Mouse (Mus musculus): ENCODE results near the gene Me3.

DNA sequence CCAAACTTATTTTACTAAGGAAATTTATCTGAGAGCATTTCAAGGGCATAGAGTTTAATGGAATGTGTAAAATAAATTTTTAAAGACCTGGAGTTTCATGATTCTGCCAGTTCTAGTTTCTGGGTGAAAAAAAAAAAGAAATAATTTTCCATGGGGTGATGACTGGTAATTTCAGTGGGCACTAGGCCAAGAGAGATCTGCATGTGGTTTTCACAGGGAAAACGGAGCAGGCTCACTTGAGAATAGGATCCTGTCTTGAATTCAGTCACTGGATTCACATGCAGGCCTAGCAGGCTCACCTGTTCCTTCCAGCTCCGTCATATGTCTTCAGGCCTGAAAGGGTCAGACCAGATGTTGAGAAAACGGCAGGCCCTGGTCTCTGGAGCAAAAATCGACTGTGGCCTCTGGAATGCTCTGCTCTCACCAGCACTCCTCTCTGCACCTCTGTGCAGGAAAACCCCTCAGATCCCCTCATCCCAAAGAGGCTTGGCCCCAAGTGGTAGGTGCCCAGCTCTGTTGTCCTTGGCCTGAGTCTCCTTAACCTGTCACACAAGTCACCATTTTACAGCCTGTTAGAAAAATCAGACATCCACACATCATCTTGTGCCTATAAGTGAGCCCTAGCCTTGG lies 196.4 kb downstream of the Me3 start:
- TF ChIP-seq CTCF (IDR thresholded peaks at IDR 0.05; ENCODE audit: control insufficient read depth, insufficient read depth, low read length) = no peak
- no peak for TF ChIP-seq POLR2A (IDR thresholded peaks at IDR 0.05; ENCODE audit: borderline replicate concordance, control insufficient read depth, low read depth, low read length)

Measured in bone marrow, adult 2 months (tissue).